Mouse (Mus musculus) hindlimb bud, embryonic 11.5 days (tissue): ENCODE measurements around the gene Btbd10.

Source experiments
- DNase-seq: peaks from one replicate; pipeline ENCODE4 v3.0.0-alpha.2; 2012; ENCODE audit warnings: low read depth, low spot score; ENCODE audit errors: extremely low spot score

The Btbd10 gene

DNA sequence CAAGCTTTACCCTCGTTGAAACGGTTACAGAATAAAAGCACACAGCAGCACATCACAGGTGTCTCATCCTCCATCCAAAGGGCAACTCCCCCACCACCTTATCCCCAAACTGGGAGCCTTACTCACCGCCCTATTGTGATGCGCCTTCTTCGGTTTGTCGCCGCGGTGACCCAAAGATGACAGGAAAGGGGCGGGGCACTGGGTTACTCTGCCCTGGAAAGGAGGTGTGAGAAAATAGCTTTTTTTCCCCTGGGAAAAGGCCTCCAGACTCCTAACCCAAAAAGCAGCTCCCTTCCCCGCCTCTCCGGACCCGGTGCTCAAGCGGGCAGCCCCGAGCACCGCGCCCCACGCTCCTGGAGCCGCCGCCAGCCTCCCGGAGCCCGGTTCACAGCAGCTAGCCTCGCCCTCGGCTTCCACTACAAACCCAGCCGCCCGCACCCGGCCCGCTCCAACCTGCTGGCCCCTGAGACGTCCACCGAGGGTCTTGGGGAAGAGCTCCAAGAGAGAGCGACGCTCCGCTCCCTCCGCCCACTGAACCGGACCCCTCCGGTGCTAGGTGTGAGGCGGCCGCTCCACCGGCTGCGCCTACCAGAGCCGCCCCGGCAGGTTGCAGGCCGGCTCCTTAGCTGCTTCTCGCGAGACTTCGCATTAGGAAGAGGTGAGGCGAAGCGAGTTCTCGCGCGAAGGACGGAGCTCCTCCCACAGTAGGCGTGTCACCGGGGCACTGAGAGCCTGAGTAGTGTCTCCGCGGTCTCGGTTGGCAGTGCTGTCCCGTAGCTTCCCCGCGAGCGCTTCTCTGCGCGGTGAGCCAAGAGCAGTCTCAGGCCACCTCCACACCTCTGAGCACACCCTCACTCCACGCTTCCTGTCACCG lies at the start of gene Btbd10:
Gene Btbd10 (minus strand): TSS at position 647 of the 874 bp plus-strand sequence.
- peak; percentile 91 for DNase-seq

DNA sequence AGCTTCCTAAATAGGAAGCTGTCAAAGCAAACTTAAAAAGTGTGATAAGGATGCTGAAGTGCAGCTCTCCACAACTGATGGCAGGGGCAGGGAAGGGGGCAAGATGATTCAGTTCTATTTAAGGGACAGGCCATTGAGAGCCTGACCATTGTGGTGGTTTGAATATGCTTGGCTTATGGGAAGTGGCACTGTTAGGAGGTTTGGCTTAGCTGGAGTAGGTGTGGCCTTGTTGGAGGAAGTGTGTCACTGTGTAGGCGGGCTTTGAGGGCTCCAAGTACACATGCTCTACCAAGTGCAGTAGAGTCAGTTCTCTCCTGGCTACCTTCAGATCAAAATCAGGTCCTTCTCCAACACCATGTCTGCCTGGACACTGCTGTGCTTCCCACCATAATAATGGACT lies 47.3 kb upstream of the Btbd10 start:
- no peak for DNase-seq

DNA sequence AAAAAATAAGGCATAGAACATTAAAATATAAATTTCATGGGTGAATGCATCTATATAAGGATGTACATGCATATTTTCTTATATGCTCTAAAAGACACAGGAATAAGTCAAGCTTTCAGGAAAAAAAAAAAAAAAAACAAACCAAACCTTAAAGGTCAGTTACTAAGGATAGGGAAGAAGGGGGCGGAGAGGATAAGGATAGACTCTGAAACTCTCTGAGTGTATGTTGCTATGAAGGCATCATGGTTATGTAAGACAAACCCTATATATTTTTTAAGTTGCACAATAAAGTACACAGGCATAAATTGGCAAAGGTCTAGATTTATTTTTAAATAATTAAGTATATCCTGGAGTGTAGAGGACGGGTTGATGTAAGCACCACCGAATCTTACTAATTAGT lies 46.1 kb upstream of the Btbd10 start:
- no peak for DNase-seq

DNA sequence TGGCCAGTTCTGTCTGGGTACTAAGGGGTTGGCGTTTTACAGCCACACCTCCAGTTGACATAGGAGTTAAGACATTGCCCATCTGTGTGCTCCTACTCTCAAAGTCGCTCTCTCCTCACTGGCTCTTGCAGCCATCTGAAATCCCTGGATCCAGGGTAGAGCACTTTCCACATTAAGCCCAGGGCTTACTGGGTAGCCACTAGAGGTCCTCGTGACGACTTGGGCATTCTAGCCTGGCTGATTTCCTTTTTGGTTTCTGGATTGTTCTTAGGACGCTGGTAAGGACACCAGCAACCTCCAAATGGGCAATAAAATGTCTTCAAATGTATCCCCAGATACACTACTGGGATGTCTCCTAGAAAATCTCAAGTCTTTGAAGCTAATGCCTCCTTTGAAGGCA lies 39.5 kb upstream of the Btbd10 start:
- DNase-seq = no peak

DNA sequence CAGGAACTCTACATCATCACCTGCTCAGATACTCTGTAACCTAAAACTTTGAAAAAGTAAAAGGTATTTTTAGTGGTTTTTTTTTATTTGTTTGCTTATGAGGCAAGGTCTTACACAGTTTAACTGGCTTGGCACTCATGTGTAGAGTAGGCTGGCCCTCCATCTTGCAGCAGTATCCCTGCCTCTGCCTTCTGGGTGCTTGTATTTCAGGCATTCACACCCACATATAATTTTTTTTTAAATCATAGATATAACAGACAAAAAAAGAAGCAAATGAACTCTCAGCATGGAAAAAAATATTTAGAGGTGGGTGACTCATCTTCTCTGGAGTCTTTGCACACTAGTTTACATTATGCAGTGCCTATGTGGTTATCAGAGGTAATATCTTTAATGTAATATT lies 28.9 kb upstream of the Btbd10 start:
- DNase-seq = no peak

DNA sequence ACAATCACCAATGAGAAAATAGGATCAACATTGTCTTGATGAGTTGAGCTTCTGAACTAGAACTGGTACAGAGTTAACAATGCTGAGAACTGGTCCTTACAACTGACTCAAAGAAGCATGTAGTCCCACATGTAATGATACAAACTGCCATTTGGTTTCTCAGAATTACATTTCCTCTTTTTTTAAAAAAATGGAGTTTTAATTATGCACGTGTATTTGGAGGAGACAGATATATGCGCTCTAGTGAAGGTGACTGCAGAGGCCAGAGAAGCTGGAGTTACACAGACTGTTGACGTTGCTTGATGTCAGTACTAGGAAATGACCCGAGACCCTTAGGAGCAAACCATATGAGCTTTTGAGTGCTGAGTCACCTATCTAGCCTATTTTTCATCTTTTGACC lies 27.5 kb upstream of the Btbd10 start:
- no peak for DNase-seq

DNA sequence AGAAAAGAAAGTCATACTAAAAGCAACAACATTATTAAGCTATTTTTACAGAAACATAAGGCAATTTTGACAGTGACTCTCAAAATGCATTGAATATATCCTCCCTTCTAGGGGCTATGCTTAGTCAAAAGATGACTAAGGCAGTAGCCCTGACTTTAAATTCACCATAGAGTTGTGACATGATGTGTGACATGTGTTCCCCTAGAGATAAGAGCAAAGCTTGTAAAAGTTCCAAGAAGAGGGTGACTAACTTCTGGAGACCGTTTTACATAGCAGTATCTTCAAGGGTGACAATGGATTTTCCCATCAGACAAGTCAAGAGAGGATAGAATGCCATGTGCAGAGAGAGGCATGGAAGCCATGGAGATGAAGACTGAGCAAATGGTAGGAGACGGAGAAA lies 22.4 kb upstream of the Btbd10 start:
- no peak for DNase-seq

DNA sequence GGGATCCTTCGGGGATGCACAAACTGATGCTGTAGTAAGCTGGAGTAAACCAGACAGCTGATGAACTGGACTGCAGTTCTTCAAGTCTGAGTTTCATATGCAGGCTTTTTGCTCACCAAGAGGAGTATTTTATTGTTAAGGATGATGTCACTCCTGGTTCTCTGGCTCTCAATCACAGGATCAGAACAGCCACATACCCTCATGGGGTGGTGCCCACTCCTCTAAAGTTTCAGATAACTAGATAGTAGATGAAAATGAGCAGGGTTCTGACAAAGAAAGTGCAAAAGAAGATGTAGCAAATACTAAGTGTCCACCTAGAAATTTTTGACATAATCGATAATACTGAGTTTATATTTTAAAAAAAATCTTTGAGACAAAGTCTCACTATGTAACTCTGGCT lies 19.3 kb upstream of the Btbd10 start, which contains the start of gene Pth:
Gene Pth (minus strand): TSS at position 101 of the 400 bp plus-strand sequence.
- no peak for DNase-seq

DNA sequence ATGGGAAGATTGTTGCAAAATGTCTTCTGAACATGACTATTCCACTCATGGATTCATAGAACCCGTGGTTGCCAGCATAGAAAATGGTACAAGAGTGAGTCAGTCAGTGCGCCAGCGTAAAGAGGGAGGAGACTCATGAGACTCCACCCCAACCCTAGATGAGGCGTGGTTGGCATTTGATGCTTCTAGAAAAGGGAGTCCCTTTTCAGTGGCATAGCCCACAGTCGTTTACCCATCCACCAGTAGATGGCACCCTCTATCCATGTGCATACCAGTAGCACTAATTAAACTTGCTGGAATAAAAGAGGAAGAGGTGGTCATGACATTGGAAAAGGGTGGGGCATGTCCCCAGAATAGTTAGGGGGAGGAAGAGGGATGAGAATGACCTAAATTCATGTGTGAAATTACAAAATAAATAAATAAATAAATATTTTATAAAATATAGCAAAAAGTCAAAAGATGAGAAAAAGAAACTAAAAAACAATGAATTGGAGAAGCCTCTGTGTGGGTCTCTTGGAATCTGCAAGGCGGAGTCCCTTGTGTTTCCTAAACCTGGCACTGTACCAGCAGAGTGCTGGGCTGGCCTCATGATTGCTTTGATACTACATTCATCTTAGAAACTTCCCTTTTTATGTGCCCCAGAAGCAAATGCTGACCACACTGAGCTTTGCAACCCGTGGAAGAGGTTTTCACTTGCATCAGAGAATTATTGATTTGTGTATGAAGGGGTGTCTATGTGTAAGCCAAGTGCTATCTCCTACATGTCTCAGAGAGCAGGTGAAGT lies 8.9 kb upstream of the Btbd10 start:
- DNase-seq = peak; percentile 50

DNA sequence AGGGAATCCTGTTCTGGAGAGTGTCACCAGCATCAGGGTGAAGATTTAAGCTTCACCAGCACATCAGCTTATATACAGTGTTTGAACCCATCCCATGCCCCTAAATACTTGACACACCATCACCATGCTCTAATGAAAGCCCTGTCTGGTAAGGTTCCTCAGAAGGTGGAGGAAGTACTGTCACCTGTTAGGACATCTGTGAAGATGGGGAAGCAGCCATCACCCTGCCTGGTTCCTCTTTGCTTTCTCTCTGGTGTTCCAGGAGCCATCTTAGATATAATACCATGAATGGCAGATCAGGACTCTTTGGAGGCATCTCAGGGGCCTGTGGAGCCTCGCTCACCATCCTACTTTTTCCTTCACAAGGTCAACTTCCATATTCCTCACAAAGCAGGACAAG lies 3.5 kb upstream of the Btbd10 start:
- no peak for DNase-seq

DNA sequence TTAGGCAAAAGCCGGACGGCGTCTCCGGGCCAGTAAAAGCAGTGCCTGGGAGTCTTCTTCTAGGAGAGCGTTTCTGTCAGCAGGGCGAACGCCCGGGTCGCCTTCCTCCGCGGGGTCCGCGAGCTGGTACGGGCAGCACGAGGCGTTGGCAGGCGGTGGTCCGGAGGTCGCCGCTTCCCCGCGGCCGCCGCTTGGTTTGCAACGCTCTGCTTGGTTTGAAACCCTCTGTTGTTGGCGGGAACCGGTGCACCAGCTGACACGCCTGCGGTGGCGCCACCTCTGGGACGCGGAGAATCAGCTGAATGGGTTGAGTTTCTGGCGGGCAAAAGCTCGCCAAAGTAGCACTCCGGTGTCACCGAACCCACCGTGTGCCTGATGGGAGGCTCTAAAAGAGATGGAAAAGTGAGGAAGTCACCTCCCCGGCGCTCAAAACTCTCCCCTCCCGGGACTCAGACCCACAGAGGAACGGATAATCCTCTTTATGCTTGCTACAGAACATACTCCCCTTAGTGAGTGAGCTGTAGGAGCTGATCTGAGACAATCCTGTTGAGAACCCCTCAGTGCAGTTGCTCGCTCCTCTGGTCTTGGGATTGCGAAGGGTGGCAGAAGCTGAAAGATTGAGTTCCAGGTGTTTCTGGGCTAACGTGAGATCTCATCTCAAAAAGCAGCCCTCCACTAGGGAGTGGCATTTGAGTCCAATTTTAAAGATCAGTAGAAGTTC lies 588 bp upstream of the Btbd10 start:
- DNase-seq = peak; percentile 22

DNA sequence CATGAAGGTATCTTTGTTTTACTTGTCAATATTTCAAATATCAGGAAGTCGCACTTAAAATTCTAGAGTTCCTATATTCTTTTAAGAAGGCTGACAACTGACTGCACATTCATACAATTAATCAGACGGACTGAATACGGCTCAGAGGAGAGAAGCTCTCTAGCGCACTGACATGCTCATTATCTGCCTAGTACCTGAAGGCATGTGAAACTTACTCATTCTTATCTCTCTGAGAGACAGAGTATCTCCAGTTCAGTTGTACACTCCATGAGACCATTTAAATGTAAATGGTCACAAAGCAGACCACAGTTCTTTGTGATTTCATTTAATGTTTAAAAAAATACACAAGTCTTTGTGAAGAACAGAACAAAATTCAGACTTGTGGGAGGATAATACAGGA lies 1.8 kb downstream of the Btbd10 start:
- DNase-seq = no peak

DNA sequence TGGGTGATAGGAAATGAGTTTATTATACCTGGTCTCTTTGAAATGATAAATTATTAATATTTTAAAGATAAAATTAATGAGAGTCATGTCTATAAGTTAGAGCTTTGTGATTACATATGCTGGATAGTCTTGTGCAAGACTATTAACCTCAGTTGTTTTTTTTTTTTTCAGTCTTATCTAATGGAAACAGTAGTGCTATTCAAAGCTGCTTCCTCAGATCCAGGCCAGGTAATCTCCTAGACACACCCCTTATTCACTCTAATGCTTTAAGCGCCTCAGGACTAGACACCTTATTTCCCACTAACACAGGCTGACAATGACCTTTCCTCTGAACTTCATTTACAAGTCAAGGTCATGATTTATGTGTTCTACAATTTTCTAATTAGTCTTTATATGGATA lies 20.1 kb downstream of the Btbd10 start:
- no peak for DNase-seq

DNA sequence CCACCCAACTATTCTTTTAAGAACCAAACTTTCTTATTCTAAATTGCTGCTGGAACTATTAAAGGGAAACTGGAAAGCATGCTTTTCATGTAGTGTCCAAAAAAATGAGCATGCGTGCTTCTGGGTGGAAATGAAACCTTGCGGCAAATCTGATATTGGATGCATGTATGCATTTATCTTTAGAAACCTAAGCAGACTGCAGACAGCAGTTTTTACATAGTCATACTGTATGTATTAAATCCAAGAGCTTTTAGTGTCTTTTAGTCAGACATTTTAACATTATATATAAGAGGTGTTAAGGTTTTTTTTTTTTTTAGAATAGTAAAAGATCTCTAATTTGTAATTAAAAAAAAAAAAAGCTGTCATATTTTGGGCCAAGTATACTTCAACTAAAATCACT lies 21.5 kb downstream of the Btbd10 start:
- DNase-seq = no peak

DNA sequence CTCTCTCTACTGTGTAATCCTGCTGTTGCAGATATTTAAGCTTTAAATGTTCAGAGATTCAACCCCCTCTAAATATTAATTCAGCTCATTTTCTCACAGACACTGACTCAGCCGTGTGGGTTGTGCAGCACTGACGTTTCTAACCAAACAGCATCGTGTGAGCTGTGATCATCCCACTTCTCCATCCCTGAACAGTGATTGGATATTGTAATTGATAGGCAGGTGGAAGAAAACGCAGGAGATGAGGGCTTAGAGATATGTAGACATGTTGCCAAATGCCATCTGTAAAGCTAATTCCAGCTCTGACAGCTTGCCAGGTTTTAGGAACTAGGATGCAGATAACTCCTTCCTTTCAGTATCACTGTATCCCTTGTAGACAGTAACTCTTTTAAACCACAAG lies 21.9 kb downstream of the Btbd10 start:
- no peak for DNase-seq

DNA sequence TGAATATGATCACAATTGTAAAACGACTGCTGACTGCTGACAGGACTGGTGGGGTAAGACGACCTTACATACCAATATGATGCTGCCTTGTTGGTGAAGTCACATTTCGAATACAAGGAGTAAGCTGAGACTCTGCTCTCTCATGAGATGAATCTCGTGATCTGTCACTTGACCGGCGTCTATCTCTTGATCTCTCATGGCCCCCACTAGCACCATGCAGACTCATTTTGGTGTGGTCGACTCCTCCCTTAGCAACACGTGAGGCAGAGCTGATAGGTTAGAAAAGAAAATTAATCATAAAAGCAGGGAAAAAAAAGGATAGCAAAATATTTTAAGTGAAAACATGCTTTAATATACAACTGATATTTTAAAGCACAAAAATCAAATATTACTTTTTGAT lies 33.9 kb downstream of the Btbd10 start:
- DNase-seq = no peak

DNA sequence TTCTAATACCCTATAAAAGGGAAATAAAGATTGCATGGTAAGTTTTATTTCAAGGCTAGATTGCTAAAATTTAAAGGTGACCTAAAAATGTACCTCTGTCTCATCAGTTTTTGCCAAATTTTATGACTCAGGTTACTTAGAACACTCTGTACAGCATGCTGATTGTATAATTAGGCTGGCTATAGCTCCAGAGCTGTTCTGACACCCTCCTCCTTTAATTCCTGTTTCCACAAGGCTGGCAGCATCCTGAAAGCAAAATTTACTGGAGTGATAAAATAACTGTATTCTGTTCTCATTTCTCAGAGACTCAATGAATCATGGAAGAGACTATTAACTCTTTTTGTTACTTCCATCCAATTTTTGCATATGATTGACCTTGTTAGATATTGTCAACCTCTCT lies 35.2 kb downstream of the Btbd10 start:
- no peak for DNase-seq

DNA sequence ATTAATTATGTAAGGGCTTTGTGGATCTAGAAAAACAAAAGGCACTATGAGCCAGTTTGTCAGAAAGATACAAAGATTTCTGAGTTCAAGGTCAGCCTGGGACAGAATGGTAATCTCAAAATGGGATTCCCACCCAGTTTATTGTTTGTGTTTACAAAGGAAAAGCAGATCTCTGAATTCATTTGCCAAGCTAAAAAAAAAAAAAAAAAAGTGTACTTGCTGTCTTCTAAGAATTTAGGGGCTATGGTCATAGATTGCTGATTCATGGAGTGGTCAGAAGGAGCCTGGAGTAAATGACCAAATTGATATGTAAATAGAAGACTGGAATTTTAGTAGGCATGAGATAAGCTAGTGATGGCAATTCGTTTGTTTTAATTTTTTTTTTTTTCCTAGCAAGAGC lies 49.1 kb downstream of the Btbd10 start:
- no peak for DNase-seq

DNA sequence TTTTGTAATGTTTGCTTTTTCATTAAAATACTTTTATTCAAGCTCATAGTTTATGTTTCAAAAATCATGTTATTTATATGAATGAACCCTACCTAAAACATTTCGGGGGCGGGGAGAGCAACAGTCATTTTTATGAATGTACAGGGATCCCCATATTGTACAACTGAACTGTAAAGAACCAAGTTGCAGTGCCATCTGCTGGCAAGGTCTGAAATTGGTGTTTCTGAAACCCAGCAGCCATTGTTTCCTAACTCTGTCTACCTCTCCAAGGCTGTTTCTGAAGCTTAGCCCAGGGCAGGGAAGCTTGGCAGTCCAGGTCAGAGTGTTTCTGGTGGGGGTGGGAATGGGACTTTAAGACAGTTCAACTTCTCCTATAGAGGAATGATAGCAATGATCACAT lies 57.4 kb downstream of the Btbd10 start:
- DNase-seq = peak; percentile 50

DNA sequence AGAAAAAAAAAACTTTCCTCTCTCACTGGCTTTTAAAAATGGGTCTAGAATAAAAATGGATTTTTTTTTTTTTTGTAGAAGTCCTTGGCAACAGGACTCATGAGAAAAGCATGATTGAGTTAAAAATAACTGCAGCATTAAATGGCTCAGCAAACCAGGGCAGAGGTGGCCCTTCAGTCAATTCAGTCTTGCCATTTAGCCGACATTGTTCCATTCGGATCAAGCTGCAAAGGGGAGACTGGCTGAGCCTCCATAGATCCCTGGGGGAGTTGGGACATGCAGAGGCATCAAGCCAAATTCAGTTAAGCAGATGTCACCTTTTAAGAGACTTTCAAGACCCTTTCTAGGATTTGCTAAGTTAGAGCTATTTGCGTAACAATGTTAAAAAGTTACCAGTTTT lies 59.1 kb downstream of the Btbd10 start:
- no peak for DNase-seq

DNA sequence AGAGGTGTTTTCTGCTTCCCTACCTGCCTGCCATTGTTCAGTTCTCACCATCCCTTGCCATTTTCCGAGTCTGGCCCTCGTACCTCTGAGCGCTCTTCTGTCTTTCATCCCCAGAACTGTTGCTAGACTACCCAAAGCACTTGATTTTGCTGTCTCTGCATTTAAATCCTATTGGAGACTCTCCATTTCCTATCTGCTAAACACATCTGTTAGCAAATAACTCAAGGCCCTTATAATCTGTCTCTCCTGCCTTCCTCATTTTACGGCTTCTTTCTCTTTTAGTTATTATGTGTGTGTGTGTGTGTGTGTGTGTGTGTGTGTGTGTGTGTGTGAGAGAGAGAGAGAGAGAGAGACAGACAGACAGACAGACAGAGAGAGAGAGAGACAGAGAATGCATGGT lies 71.4 kb downstream of the Btbd10 start:
- DNase-seq = no peak
